Mouse (Mus musculus): Measurements from ENCODE around the gene Pclo.

GRCm38 (mm10) chr5:14526038-14526437 is 11.3 kb downstream of the Pclo start:
- no peak for TF ChIP-seq CTCF (IDR thresholded peaks at IDR 0.05; ENCODE audit: borderline replicate concordance, insufficient read depth, low read depth, low read length)
- TF ChIP-seq POLR2A (IDR thresholded peaks at IDR 0.05; ENCODE audit: borderline replicate concordance, insufficient read depth, low read length) = no peak
